Mouse (Mus musculus): Measurements from ENCODE around the gene Gm6993. TPM values are rescaled to one million over a fixed set of nuclear protein-coding genes. Genes with fewer than 3 reads are reported as not detected.

Gene Gm6993
- total RNA-seq, 2 experiments from 2014 or later = not detected

GRCm38 (mm10) chr12:31268315-31268714 lies 27.7 kb downstream of the Gm6993 start:
- ATAC-seq (replicated peaks; ENCODE audit: low FRiP score, poor library complexity, severe bottlenecking) = no peak

GRCm38 (mm10) chr12:31269020-31269597 lies 28.5 kb downstream of the Gm6993 start:
- ATAC-seq (replicated peaks; ENCODE audit: low FRiP score, poor library complexity, severe bottlenecking) = no peak

GRCm38 (mm10) chr12:31270361-31270760 lies 29.8 kb downstream of the Gm6993 start:
- ATAC-seq (replicated peaks; ENCODE audit: low FRiP score, poor library complexity, severe bottlenecking) = no peak

GRCm38 (mm10) chr12:31270776-31271175 lies 30.2 kb downstream of the Gm6993 start:
- ATAC-seq (replicated peaks; ENCODE audit: low FRiP score, poor library complexity, severe bottlenecking) = no peak

- ATAC-seq (replicated peaks; ENCODE audit: low FRiP score, poor library complexity, severe bottlenecking) = no peak
Observed at GRCm38 (mm10) chr12:31271361-31272011, 30.9 kb downstream of the Gm6993 start.

GRCm38 (mm10) chr12:31272012-31272735 lies 31.6 kb downstream of the Gm6993 start:
- no peak for ATAC-seq (replicated peaks; ENCODE audit: low FRiP score, poor library complexity, severe bottlenecking)

- no peak for ATAC-seq (replicated peaks; ENCODE audit: low FRiP score, poor library complexity, severe bottlenecking)
Observed at GRCm38 (mm10) chr12:31272846-31273245, 32.3 kb downstream of the Gm6993 start.

- no peak for ATAC-seq (replicated peaks; ENCODE audit: low FRiP score, poor library complexity, severe bottlenecking)
Observed at GRCm38 (mm10) chr12:31273646-31274045, 33.1 kb downstream of the Gm6993 start.

- no peak for ATAC-seq (replicated peaks; ENCODE audit: low FRiP score, poor library complexity, severe bottlenecking)
Observed at GRCm38 (mm10) chr12:31275411-31275810, 34.8 kb downstream of the Gm6993 start.

- no peak for ATAC-seq (replicated peaks; ENCODE audit: low FRiP score, poor library complexity, severe bottlenecking)
Observed at GRCm38 (mm10) chr12:31278270-31278669, 37.7 kb downstream of the Gm6993 start.

- ATAC-seq (replicated peaks; ENCODE audit: low FRiP score, poor library complexity, severe bottlenecking) = no peak
Observed at GRCm38 (mm10) chr12:31280318-31280717, 39.7 kb downstream of the Gm6993 start.

GRCm38 (mm10) chr12:31281100-31281591 lies 40.6 kb downstream of the Gm6993 start:
- ATAC-seq (replicated peaks; ENCODE audit: low FRiP score, poor library complexity, severe bottlenecking) = no peak

- no peak for ATAC-seq (replicated peaks; ENCODE audit: low FRiP score, poor library complexity, severe bottlenecking)
Observed at GRCm38 (mm10) chr12:31282241-31282640, 41.7 kb downstream of the Gm6993 start.

- ATAC-seq (replicated peaks; ENCODE audit: low FRiP score, poor library complexity, severe bottlenecking) = no peak
Observed at GRCm38 (mm10) chr12:31283131-31283530, 42.6 kb downstream of the Gm6993 start.

GRCm38 (mm10) chr12:31283617-31284136 lies 43.1 kb downstream of the Gm6993 start:
- no peak for ATAC-seq (replicated peaks; ENCODE audit: low FRiP score, poor library complexity, severe bottlenecking)

GRCm38 (mm10) chr12:31289046-31289445 lies 48.5 kb downstream of the Gm6993 start:
- no peak for ATAC-seq (replicated peaks; ENCODE audit: low FRiP score, poor library complexity, severe bottlenecking)

Other genes starting within 250 kb of the Gm6993 start
- gene Fam110c, start 166.9 kb upstream of the Gm6993 start, total RNA-seq (2015; ENCODE audit: low replicate concordance) = 4.2 and 5.8 TPM in 2 replicates
- gene Fam110c, start 166.9 kb upstream of the Gm6993 start, total RNA-seq (2017; ENCODE audit: low replicate concordance) = 3.5 and 7.6 TPM in 2 replicates
- 1.1 TPM in 1 of 2 replicates, not detected in the other for gene Lamb1, start 24.5 kb downstream of the Gm6993 start, total RNA-seq (2015; ENCODE audit: low replicate concordance)
- 0.64 and 1.1 TPM in 2 replicates for gene Lamb1, start 24.5 kb downstream of the Gm6993 start, total RNA-seq (2017; ENCODE audit: low replicate concordance)
- gene Dld, start 110.7 kb downstream of the Gm6993 start, total RNA-seq (2015; ENCODE audit: low replicate concordance) = 46.5 and 64.6 TPM in 2 replicates
- 46.2 and 53.4 TPM in 2 replicates for gene Dld, start 110.7 kb downstream of the Gm6993 start, total RNA-seq (2017; ENCODE audit: low replicate concordance)
- gene Slc26a3, start 150.1 kb downstream of the Gm6993 start, total RNA-seq (2015; ENCODE audit: low replicate concordance) = not detected in 2 replicates
- not detected in 2 replicates for gene Slc26a3, start 150.1 kb downstream of the Gm6993 start, total RNA-seq (2017; ENCODE audit: low replicate concordance)

Data from erythroid progenitor cell, adult 5-6 weeks (primary cell).